Mouse (Mus musculus) stomach, postnatal 0 days (tissue): Measurements from ENCODE around the gene Kcna7. TPM values are rescaled to one million over a fixed set of nuclear protein-coding genes. Genes with fewer than 3 reads are reported as not detected.

Source experiments
- ATAC-seq: fragments of 200-750 bp; cut with Nextera tagmentation; 2 replicates; pipeline ENCODE4 v1.8.0; 2017; ENCODE audit not compliant: low FRiP score, low TSS enrichment
- DNase-seq: peaks from one replicate; pipeline ENCODE4 v3.0.0-alpha.2; 2016; ENCODE audit warnings: low spot score
- H3K27ac ChIP-seq: fragments of 300-500 bp; sonication (generic); replicated peaks from 2 replicates; pipeline ENCODE4 v1.5.1; 2014; ENCODE audit warnings: mild to moderate bottlenecking, control low read depth
- H3K27me3 ChIP-seq: fragments of 300-500 bp; sonication (generic); 2 replicates; pipeline ENCODE4 v1.6.1; 2014; ENCODE audit warnings: low read length; ENCODE audit not compliant: control insufficient read depth, insufficient read depth
- H3K36me3 ChIP-seq: fragments of 300-500 bp; sonication (generic); 2 replicates; pipeline ENCODE4 v1.6.1; 2014; ENCODE audit warnings: low read length, mixed read lengths; ENCODE audit not compliant: control insufficient read depth, insufficient read depth
- H3K4me1 ChIP-seq: fragments of 300-500 bp; sonication (generic); replicated peaks from 2 replicates; pipeline ENCODE4 v1.6.1; 2014; ENCODE audit warnings: antibody characterized with exemption; ENCODE audit not compliant: control insufficient read depth, insufficient read depth
- H3K4me2 ChIP-seq: fragments of 300-500 bp; sonication (generic); replicated peaks from 2 replicates; pipeline ENCODE4 v1.6.1; 2014; ENCODE audit warnings: low read depth, mild to moderate bottlenecking, control low read depth, moderate library complexity
- H3K4me3 ChIP-seq: fragments of 300-500 bp; sonication (generic); 2 replicates; pipeline ENCODE4 v1.5.1; 2014; ENCODE audit warnings: low read depth, low read length, control low read depth
- H3K9ac ChIP-seq: fragments of 300-500 bp; sonication (generic); 2 replicates; pipeline ENCODE4 v1.6.1; 2014; ENCODE audit warnings: mild to moderate bottlenecking, low read length, control low read depth, mixed read lengths
- H3K9me3 ChIP-seq: fragments of 300-500 bp; sonication (generic); 2 replicates; pipeline ENCODE4 v1.6.1; 2016; ENCODE audit warnings: low read length; ENCODE audit not compliant: control insufficient read depth
- CTCF ChIP-seq: IDR thresholded peaks from 2 replicates; pipeline ENCODE4 v1.5.1; 2016; ENCODE audit warnings: antibody characterized with exemption, low read depth, mild to moderate bottlenecking, moderate library complexity
- EP300 ChIP-seq: optimal IDR thresholded peaks from 2 replicates; pipeline ENCODE3; 2016; ENCODE audit warnings: antibody characterized with exemption
- WGBS: fragments of 180-500 bp; shearing (Covaris S2); extraction: QIAGEN DNeasy Blood & Tissue Kit; methylation state at CpG from one replicate; pipeline ENCODE4 v1.1.7; 2014; 5-methylcytosine and 5-hydroxymethylcytosine counted together
- polyA plus RNA-seq: library from polyadenylated mRNA; unstranded; fragments of >200 nt; fragmentation: Nextera tagmentation; extraction: Ambion mirVana; gene quantifications from 2 replicates; pipeline ENCODE4 v1.2.1, GENCODE M21; 2015

The Kcna7 gene
- polyA plus RNA-seq, 1 experiment from 2014 or later: 0.17 TPM

DNA sequence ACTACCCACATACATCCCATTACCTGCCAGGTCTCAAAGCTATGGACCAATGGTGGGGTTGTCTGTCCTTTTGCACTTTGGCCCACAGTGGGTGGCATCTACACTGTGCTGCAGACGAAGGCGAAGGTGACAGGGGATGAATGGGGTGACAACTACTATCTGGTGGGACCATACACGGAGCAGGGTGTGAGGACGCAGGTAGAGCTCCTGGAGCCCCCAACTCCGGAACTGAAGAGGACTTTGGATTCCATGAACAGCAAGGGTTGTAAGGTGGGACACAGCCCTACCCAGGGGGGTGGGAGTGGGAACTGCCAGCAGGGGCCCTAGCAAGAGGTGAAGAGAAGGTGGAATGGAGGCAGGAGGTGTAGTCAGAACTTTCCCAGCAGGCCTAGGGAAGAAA, 31.0 kb downstream of the Kcna7 start:
- DNase-seq (no peak), ATAC-seq (no peak)
- Histone ChIP-seq H3K9me3 (no peaks in the 10 kb centered on the region), H3K27me3 (no peaks in the 10 kb centered on the region), H3K4me3 (no peak overlapping the region), H3K9ac (no peak overlapping the region), H3K4me2 (no peak overlapping the region), H3K4me1 (peaks cover 9% of the 10 kb centered on the region), H3K36me3 (0 out of 2 replicates have a peak, but pooled peaks cover 2% of the 10 kb centered on the region), H3K27ac (no peak overlapping the region)
- TF ChIP-seq EP300 (no peak), CTCF (no peak)
- 94% methylated on average over 5 of the region's 5 CpGs for WGBS

- Histone ChIP-seq H3K9me3 (no peaks in the 10 kb centered on the region), H3K27me3 (no peaks in the 10 kb centered on the region), H3K4me2 (no peak overlapping the region), H3K4me1 (peaks cover 9% of the 10 kb centered on the region), H3K27ac (no peak overlapping the region), H3K9ac (no peak overlapping the region), H3K36me3 (0 out of 2 replicates have a peak, but pooled peaks cover 2% of the 10 kb centered on the region), H3K4me3 (no peak overlapping the region)
- TF ChIP-seq CTCF (no peak), EP300 (no peak)
- 57% methylated on average over 6 of the region's 6 CpGs for whole genome bisulfite sequencing
- DNase-seq (no peak), ATAC-seq (no peak)
These were observed 31.6 kb downstream of the Kcna7 start for GRCm38 (mm10) chr7:45437046-45437445.

DNA sequence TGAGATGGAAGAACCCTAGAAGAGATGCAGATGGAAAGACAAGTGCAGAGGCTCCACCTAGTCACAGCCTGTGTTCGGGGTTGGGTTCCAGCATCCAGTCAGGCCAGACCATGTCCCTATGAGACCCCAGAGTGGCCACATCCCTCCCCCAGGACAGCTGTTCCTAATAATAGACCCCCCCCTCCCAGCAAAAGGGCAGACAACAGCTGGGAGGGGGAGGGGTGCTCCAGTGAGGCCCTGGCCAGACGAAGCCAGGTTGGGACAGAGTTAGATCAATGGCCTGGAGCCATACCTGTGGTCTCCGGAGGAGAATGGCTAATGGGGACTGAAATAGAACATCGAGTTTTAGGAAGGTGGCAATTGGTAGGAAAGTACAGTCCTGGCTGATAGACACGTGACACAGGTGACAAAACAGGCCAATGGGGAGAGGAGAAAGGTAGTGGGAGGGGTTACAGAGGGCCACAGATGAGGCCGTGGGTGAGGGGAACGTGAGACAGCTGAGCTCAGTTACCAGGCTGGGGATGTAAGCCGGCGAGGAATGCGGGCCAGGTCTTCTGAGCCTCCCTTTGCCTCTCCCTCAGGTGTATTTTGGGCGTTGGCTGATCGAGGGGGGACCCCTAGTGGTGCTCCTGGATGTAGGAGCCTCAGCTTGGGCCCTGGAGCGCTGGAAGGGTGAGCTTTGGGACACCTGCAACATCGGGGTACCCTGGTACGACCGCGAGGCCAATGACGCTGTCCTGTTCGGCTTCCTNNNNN, 32.2 kb downstream of the Kcna7 start, which contains the start of gene Ruvbl2:
Gene Ruvbl2, minus strand, starts transcription at position 576 of the 756 bp plus-strand sequence.
- 0 out of 2 replicates have a peak within 1 kb of the TSS, but pooled peaks have one; percentile 38 for H3K9ac ChIP-seq
- peak within 1 kb of the TSS; percentile 29 for H3K4me2 ChIP-seq
- 0 out of 2 replicates have a peak, but pooled peaks cover 3% of the 10 kb centered on the region for H3K36me3 ChIP-seq
- no peak within 1 kb of the TSS for H3K27ac ChIP-seq
- no peaks in the 10 kb centered on the region for H3K9me3 ChIP-seq
- H3K4me1 ChIP-seq: peaks cover 9% of the 10 kb centered on the region
- no peaks in the 10 kb centered on the region for H3K27me3 ChIP-seq
- no peak for ATAC-seq
- H3K4me3 ChIP-seq: 0 out of 2 replicates have a peak within 1 kb of the TSS, but pooled peaks have one; percentile 6
- WGBS: 23% methylated on average over 19 of the region's 19 CpGs
- peak; percentile 70 for DNase-seq
- no peak for TF ChIP-seq EP300
- TF ChIP-seq CTCF: peak; percentile 66

GRCm38 (mm10) chr7:45443526-45444420, 38.3 kb downstream of the Kcna7 start:
- Histone ChIP-seq H3K4me2 (no peak overlapping the region), H3K27me3 (no peaks in the 10 kb centered on the region), H3K27ac (no peak overlapping the region), H3K36me3 (peaks cover 12% of the 10 kb centered on the region), H3K9me3 (no peaks in the 10 kb centered on the region), H3K9ac (no peak overlapping the region), H3K4me1 (no peaks in the 10 kb centered on the region), H3K4me3 (no peak overlapping the region)
- DNase-seq: no peak
- TF ChIP-seq EP300 (no peak), CTCF (no peak)
- 79% methylated on average over 22 of the region's 22 CpGs for WGBS
- ATAC-seq: no peak

DNA sequence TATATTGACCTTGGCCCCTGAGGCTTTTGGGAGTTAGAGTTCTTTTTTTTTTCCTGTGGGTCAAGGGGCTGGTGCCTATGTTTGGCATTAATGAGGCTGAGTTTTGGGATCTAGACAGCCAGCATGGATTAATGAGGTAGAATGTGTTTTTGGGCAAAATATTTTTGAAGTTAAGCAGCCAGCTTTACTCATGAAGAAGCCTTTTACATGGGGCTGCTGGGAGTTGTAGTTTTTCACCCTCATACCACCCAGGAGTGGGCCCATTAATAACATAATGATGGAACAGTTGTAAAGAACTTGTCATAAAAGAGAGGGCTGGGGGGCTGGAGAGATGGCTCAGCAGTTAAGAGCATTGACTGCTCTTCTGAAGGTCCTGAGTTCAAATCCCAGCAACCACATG, 41.1 kb downstream of the Kcna7 start:
- DNase-seq (no peak), ATAC-seq (no peak)
- no peaks in the 10 kb centered on the region for H3K4me1 ChIP-seq
- peaks cover 12% of the 10 kb centered on the region for H3K36me3 ChIP-seq
- no peak for TF ChIP-seq CTCF
- TF ChIP-seq EP300: no peak
- H3K4me3 ChIP-seq: no peak overlapping the region
- H3K4me2 ChIP-seq: no peak overlapping the region
- H3K27me3 ChIP-seq: no peaks in the 10 kb centered on the region
- no peaks in the 10 kb centered on the region for H3K9me3 ChIP-seq
- H3K9ac ChIP-seq: no peak overlapping the region
- no peak overlapping the region for H3K27ac ChIP-seq
